Mouse (Mus musculus) liver, adult 10 weeks (tissue): ENCODE data around the gene Zfp868. TPM values are rescaled to one million over a fixed set of nuclear protein-coding genes. Genes with fewer than 3 reads are reported as not detected.

Source experiments
- polyA plus RNA-seq: library from polyadenylated mRNA; stranded (reverse); fragments of 350-450 nt; fragmentation: Illumina TruSeq; extraction: RNeasy Lipid Tissue Mini Kit (QIAGEN cat#74804); gene quantifications from one replicate; pipeline ENCODE4 v1.2.3, GENCODE M21; 2014; ENCODE audit warnings: low read depth, low replicate concordance

Gene Zfp868
- polyA plus RNA-seq = 17.1 TPM

DNA sequence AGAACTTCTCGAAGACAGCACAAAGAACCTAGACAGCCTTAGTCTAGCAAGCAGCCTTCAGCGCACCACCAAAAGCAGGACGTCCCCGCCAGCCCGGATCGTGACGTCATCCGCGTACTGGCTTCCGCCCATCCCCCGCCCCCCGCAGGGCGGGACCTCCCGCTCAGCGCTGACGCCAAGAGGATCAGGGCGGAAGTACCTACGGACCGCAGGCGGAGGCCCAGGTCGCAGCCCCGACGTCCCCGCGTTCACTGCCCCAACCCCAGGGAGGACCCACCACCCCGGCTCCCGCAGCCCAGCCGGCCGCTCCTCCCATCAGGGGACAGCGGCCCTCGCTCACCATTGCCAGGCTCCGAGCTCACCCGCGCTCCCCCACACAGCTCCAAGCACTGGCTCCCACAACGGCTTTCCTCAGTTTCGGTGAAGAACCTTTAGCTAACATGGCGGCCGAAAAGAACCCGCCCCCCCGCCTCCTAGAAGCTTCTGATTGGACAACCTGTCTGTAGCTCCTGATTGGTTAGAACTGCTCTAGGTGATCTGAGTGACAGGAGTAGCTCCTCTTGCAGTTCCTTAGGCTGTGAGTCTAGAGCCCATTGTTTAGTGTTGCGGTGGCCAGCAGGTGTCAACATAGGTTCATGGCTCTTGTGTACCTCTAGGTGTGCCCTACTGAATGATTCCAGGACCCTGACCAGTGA lies at the start of gene Zfp868:
TSS of gene Zfp868 (minus strand) at position 454 of the 695 bp plus-strand sequence.

GRCm38 (mm10) chr8:69654358-69654981 lies 29.1 kb upstream of the Zfp868 start, which contains the start of gene Zfp964:
Zfp964 (plus strand) TSS chr8:69654479.

Other genes starting within 250 kb of the Zfp868 start
- gene Gm9495, start 172.0 kb downstream of the Zfp868 start, polyA plus RNA-seq = not detected
- not detected for gene Gm7697, start 102.6 kb downstream of the Zfp868 start, polyA plus RNA-seq
- 3.2 TPM for gene Zfp964, start 28.9 kb upstream of the Zfp868 start, polyA plus RNA-seq
- gene Zfp869, start 85.2 kb upstream of the Zfp868 start, polyA plus RNA-seq = 29.0 TPM
- gene Zfp963, start 124.4 kb upstream of the Zfp868 start, polyA plus RNA-seq = 8.7 TPM
- not detected for gene Gm20422, start 149.3 kb upstream of the Zfp868 start, polyA plus RNA-seq
- gene Atp13a1, start 165.6 kb upstream of the Zfp868 start, polyA plus RNA-seq = 1.7 TPM
- 13.6 TPM for gene Zfp866, start 165.6 kb upstream of the Zfp868 start, polyA plus RNA-seq
- 1.6 TPM for gene Gmip, start 183.1 kb upstream of the Zfp868 start, polyA plus RNA-seq
- 0.21 TPM for gene Lpar2, start 196.9 kb upstream of the Zfp868 start, polyA plus RNA-seq
- gene Pbx4, start 206.9 kb upstream of the Zfp868 start, polyA plus RNA-seq = not detected